Mouse (Mus musculus) stomach, embryonic 14.5 days (tissue): ENCODE results near the gene Chchd6. TPM values are rescaled to one million over a fixed set of nuclear protein-coding genes. Genes with fewer than 3 reads are reported as not detected.

Experiments
- ATAC-seq: fragments of 200-750 bp; cut with Nextera tagmentation; 2 replicates; pipeline ENCODE4 v1.8.0; 2017; ENCODE audit warnings: low read depth, moderate TSS enrichment; ENCODE audit not compliant: insufficient number of reproducible peaks, insufficient read depth, low FRiP score
- H3K27ac ChIP-seq: fragments of 300-500 bp; sonication (generic); 2 replicates; pipeline ENCODE4 v1.5.1; 2014; ENCODE audit warnings: mild to moderate bottlenecking, low read length, moderate library complexity, mixed read lengths
- H3K27me3 ChIP-seq: fragments of 300-500 bp; sonication (generic); 2 replicates; pipeline ENCODE4 v1.6.1; 2014; ENCODE audit warnings: low read length, control low read depth, mixed read lengths; ENCODE audit not compliant: control insufficient read depth, insufficient read depth
- H3K36me3 ChIP-seq: fragments of 300-500 bp; sonication (generic); 2 replicates; pipeline ENCODE4 v1.6.1; 2014; ENCODE audit warnings: mild to moderate bottlenecking, control low read depth, low read length, moderate library complexity, mixed read lengths; ENCODE audit not compliant: control insufficient read depth, insufficient read depth
- H3K4me1 ChIP-seq: fragments of 300-500 bp; sonication (generic); 2 replicates; pipeline ENCODE4 v1.6.1; 2014; ENCODE audit warnings: low read length, control low read depth, mixed read lengths; ENCODE audit not compliant: control insufficient read depth, insufficient read depth
- H3K4me2 ChIP-seq: fragments of 300-500 bp; sonication (generic); replicated peaks from 2 replicates; pipeline ENCODE4 v1.6.1; 2014; ENCODE audit warnings: low read depth, low read length, control low read depth
- H3K4me3 ChIP-seq: fragments of 300-500 bp; sonication (generic); 2 replicates; pipeline ENCODE4 v1.5.1; 2014; ENCODE audit warnings: low read depth, low read length, control low read depth
- H3K9ac ChIP-seq: fragments of 300-500 bp; sonication (generic); replicated peaks from 2 replicates; pipeline ENCODE4 v1.6.1; 2014; ENCODE audit warnings: low read depth, mild to moderate bottlenecking, control low read depth, low read length, moderate library complexity, mixed read lengths
- H3K9me3 ChIP-seq: fragments of 300-500 bp; sonication (generic); 2 replicates; pipeline ENCODE4 v1.6.1; 2016; ENCODE audit warnings: low read depth, low read length, control low read depth; ENCODE audit not compliant: control insufficient read depth
- WGBS: fragments of 180-500 bp; shearing (Covaris S2); extraction: QIAGEN DNeasy Blood & Tissue Kit; methylation state at CpG from one replicate; pipeline ENCODE4 v1.1.7; 2014; 5-methylcytosine and 5-hydroxymethylcytosine counted together
- polyA plus RNA-seq: library from polyadenylated mRNA; unstranded; fragments of >200 nt; fragmentation: Nextera tagmentation; extraction: Ambion mirVana; gene quantifications from 2 replicates; pipeline ENCODE4 v1.2.1, GENCODE M21; 2014

Chchd6 gene
- polyA plus RNA-seq, 1 experiment from 2014 or later, result 62.0 TPM

GRCm38 (mm10) chr6:89363107-89363451 lies 232.4 kb downstream of the Chchd6 start:
- no peak for ATAC-seq
- no peaks in the 10 kb centered on the region for H3K36me3 ChIP-seq
- 5% methylated on average over 16 of the region's 16 CpGs for WGBS

GRCm38 (mm10) chr6:89362281-89363106 lies 233.0 kb downstream of the Chchd6 start, which contains the start of gene Plxna1:
Plxna1 (minus strand) TSS chr6:89362620.
- H3K27me3 ChIP-seq, result no peaks in the 10 kb centered on the region
- peaks cover 27% of the 10 kb centered on the region for H3K4me1 ChIP-seq
- peak within 1 kb of the TSS; percentile 67 for H3K27ac ChIP-seq
- peak within 1 kb of the TSS; percentile 94 for H3K4me3 ChIP-seq
- 1% methylated on average over 89 of the region's 110 CpGs for WGBS
- H3K4me2 ChIP-seq, result peak within 1 kb of the TSS; percentile 95
- peak; percentile 73 for ATAC-seq
- H3K36me3 ChIP-seq, result peaks cover 1% of the 10 kb centered on the region; the same call in 1 of the 2 replicates
- H3K9ac ChIP-seq, result peak within 1 kb of the TSS; percentile 97
- no peaks in the 10 kb centered on the region; the same call in 1 of the 2 replicates for H3K9me3 ChIP-seq

More at GRCm38 (mm10) chr6:89363107-89363451, 232.4 kb downstream of the Chchd6 start:
- no peaks in the 10 kb centered on the region; the same call in 1 of the 2 replicates for H3K9me3 ChIP-seq
- peak overlapping the region; percentile 36 for H3K9ac ChIP-seq
- peaks cover 27% of the 10 kb centered on the region for H3K4me1 ChIP-seq
- H3K27me3 ChIP-seq, result no peaks in the 10 kb centered on the region
- peak overlapping the region; percentile 95 for H3K4me2 ChIP-seq
- H3K27ac ChIP-seq, result no peak overlapping the region
- H3K4me3 ChIP-seq, result peak overlapping the region; percentile 94

- H3K4me3 ChIP-seq, result peak overlapping the region; percentile 94
- peaks cover 27% of the 10 kb centered on the region for H3K4me1 ChIP-seq
- H3K27ac ChIP-seq, result peak overlapping the region; percentile 67
- peak overlapping the region; percentile 95 for H3K4me2 ChIP-seq
- no peaks in the 10 kb centered on the region for H3K27me3 ChIP-seq
- peak; percentile 38; the same call in 1 of the 2 replicates for ATAC-seq
- H3K9ac ChIP-seq, result peak overlapping the region; percentile 97
- H3K9me3 ChIP-seq, result no peaks in the 10 kb centered on the region
- under 1% methylated on average over 75 of the region's 80 CpGs for WGBS
- H3K36me3 ChIP-seq, result peaks cover 7% of the 10 kb centered on the region
These were observed 233.8 kb downstream of the Chchd6 start for GRCm38 (mm10) chr6:89361418-89362280.

- peaks cover 13% of the 10 kb centered on the region for H3K36me3 ChIP-seq
- H3K4me2 ChIP-seq, result peak overlapping the region; percentile 95
- peaks cover 29% of the 10 kb centered on the region for H3K4me1 ChIP-seq
- H3K27ac ChIP-seq, result no peak overlapping the region
- H3K9me3 ChIP-seq, result no peaks in the 10 kb centered on the region
- H3K4me3 ChIP-seq, result peak overlapping the region; percentile 94
- 55% methylated on average over 8 of the region's 8 CpGs for WGBS
- peak overlapping the region; percentile 97; the same call in 1 of the 2 replicates for H3K9ac ChIP-seq
- H3K27me3 ChIP-seq, result no peaks in the 10 kb centered on the region
- no peak; the same call in 1 of the 2 replicates for ATAC-seq
These were observed 234.6 kb downstream of the Chchd6 start for GRCm38 (mm10) chr6:89360709-89361417.

- H3K27ac ChIP-seq, result peak overlapping the region; percentile 12; the same call in 1 of the 2 replicates
These were observed 235.4 kb downstream of the Chchd6 start for GRCm38 (mm10) chr6:89359771-89360708.

GRCm38 (mm10) chr6:89359192-89359591 lies 236.3 kb downstream of the Chchd6 start:
- 0 out of 2 replicates have a peak overlapping the region, but pooled peaks have one; percentile 12 for H3K27ac ChIP-seq
- no peak overlapping the region for H3K4me2 ChIP-seq
- no peaks in the 10 kb centered on the region for H3K9me3 ChIP-seq
- peaks cover 30% of the 10 kb centered on the region for H3K4me1 ChIP-seq
- ATAC-seq, result no peak
- H3K36me3 ChIP-seq, result peaks cover 18% of the 10 kb centered on the region
- no peak overlapping the region for H3K4me3 ChIP-seq
- H3K9ac ChIP-seq, result no peak overlapping the region
- 66% methylated on average over 3 of the region's 3 CpGs for WGBS
- H3K27me3 ChIP-seq, result no peaks in the 10 kb centered on the region

More at GRCm38 (mm10) chr6:89359771-89360708, 235.4 kb downstream of the Chchd6 start:
- peak overlapping the region; percentile 95 for H3K4me2 ChIP-seq
- peak overlapping the region; percentile 94; the same call in 1 of the 2 replicates for H3K4me3 ChIP-seq
- WGBS, result 53% methylated on average over 20 of the region's 20 CpGs
- no peak for ATAC-seq
- no peaks in the 10 kb centered on the region for H3K27me3 ChIP-seq
- H3K4me1 ChIP-seq, result peaks cover 30% of the 10 kb centered on the region
- peaks cover 13% of the 10 kb centered on the region for H3K36me3 ChIP-seq
- no peaks in the 10 kb centered on the region for H3K9me3 ChIP-seq
- 0 out of 2 replicates have a peak overlapping the region, but pooled peaks have one; percentile 0 for H3K9ac ChIP-seq

- Histone ChIP-seq H3K36me3 (peaks cover 21% of the 10 kb centered on the region), H3K4me1 (peaks cover 50% of the 10 kb centered on the region), H3K9ac (no peak overlapping the region)
These were observed 239.8 kb downstream of the Chchd6 start for GRCm38 (mm10) chr6:89355661-89356060.

More at GRCm38 (mm10) chr6:89355661-89356060, 239.8 kb downstream of the Chchd6 start:
- Histone ChIP-seq H3K27ac (no peak overlapping the region), H3K27me3 (no peaks in the 10 kb centered on the region), H3K4me2 (no peak overlapping the region), H3K4me3 (no peak overlapping the region), H3K9me3 (no peaks in the 10 kb centered on the region)
- no peak for ATAC-seq
- 61% methylated on average over 7 of the region's 7 CpGs for WGBS
